Mouse (Mus musculus): Measurements from ENCODE around the gene Pqlc3. TPM values are rescaled to one million over a fixed set of nuclear protein-coding genes. Genes with fewer than 3 reads are reported as not detected.

Gene Pqlc3
- polyA plus RNA-seq (2015; fragmentation: Nextera tagmentation; extraction: Ambion mirVana), result 15.9 and 19.2 TPM in 2 replicates

DNA sequence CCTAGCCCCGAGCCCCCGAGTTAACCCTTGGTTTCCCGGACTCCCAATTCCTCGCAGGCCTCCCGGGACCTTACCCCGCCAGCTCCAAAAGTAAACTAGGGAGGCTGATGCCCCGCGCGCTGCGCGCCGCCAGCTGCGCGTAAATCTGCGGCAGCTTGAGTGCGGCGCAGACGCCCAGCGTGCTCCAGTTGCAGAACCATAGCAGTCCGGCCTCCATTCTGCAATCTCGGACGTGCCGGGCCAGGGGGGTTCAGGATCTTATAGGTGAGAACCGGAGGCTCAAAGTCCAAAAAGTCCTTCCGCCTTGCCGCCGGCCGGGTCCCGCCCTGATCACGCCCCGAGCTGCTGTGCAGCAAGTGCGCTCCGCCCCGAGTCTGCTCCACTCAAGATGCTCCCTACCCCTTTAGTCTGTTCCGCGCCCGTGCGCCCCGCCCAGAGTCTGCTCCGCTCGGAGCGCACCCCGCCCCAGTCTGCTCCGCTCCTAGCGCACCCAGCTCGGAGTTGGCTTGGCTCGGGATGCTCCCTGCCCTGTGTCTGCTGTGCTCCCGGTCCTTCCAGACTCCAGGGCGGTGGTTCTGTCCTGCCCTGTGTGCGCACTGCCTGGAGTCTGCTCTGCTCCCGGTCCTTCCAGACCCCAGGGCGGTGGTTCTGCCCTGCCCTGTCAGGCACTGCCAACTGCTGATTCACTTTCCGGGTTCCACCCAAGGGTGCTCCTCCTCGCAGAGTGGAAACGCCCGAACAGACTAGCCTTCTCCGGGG, at the start of gene Pqlc3:
Gene Pqlc3 (minus strand): TSS at position 670 of the 759 bp plus-strand sequence.
- Histone ChIP-seq H3K36me3 (ENCODE audit: control insufficient read depth, insufficient read depth) (peaks cover 5% of the 10 kb centered on the region; the same call in 1 of the 2 replicates), H3K4me3 (ENCODE audit: low read depth, low read length) (peak within 1 kb of the TSS; percentile 44), H3K9ac (ENCODE audit: low read depth, low read length) (no peak within 1 kb of the TSS), H3K9me3 (ENCODE audit: control insufficient read depth) (no peaks in the 10 kb centered on the region), H3K4me1 (replicated peaks; ENCODE audit: control insufficient read depth, insufficient read depth, low read length) (0 out of 2 replicates have a peak, but pooled peaks cover 3% of the 10 kb centered on the region), H3K27ac (ENCODE audit: low read depth, low read length) (peak within 1 kb of the TSS; percentile 64), H3K27me3 (replicated peaks; ENCODE audit: control insufficient read depth, insufficient read depth, low read length) (no peaks in the 10 kb centered on the region), H3K4me2 (replicated peaks; ENCODE audit: low read depth) (peak within 1 kb of the TSS; percentile 81)
- under 1% methylated on average over 57 of the region's 57 CpGs for WGBS
- ATAC-seq, result peak; percentile 98
- TF ChIP-seq CTCF (IDR thresholded peaks at IDR 0.05; ENCODE audit: low read depth), result no peak

DNA sequence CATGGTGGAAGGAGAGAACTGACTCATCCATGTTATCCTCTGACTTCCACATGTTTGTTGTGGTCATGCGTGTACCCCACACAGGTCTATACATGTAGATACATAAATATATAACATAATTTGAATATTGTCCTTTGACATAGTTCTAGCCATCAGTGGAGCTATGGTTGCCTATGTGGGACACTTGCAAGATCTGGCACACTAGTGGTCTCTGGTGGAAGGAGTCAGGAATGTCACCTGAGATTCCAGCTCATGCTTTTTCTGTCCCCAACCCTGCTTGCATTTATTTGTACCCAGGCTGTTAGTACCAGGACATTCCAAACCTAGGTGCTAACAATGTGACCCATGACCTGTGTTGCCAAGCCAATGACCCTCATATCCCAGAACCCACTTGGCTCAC, 49.6 kb upstream of the Pqlc3 start:
- 90% methylated on average over 1 of the region's 1 CpGs for WGBS
- H3K36me3 ChIP-seq (ENCODE audit: control insufficient read depth, insufficient read depth), result no peaks in the 10 kb centered on the region
- peak; percentile 31; the same call in 1 of the 2 replicates for TF ChIP-seq CTCF (IDR thresholded peaks at IDR 0.05; ENCODE audit: low read depth)
- no peaks in the 10 kb centered on the region for H3K9me3 ChIP-seq (ENCODE audit: control insufficient read depth)
- H3K4me1 ChIP-seq (replicated peaks; ENCODE audit: control insufficient read depth, insufficient read depth, low read length), result no peaks in the 10 kb centered on the region
- no peak overlapping the region for H3K4me3 ChIP-seq (ENCODE audit: low read depth, low read length)
- H3K4me2 ChIP-seq (replicated peaks; ENCODE audit: low read depth), result no peak overlapping the region
- no peak for ATAC-seq
- no peaks in the 10 kb centered on the region for H3K27me3 ChIP-seq (replicated peaks; ENCODE audit: control insufficient read depth, insufficient read depth, low read length)
- H3K9ac ChIP-seq (ENCODE audit: low read depth, low read length), result no peak overlapping the region
- H3K27ac ChIP-seq (ENCODE audit: low read depth, low read length), result no peak overlapping the region

DNA sequence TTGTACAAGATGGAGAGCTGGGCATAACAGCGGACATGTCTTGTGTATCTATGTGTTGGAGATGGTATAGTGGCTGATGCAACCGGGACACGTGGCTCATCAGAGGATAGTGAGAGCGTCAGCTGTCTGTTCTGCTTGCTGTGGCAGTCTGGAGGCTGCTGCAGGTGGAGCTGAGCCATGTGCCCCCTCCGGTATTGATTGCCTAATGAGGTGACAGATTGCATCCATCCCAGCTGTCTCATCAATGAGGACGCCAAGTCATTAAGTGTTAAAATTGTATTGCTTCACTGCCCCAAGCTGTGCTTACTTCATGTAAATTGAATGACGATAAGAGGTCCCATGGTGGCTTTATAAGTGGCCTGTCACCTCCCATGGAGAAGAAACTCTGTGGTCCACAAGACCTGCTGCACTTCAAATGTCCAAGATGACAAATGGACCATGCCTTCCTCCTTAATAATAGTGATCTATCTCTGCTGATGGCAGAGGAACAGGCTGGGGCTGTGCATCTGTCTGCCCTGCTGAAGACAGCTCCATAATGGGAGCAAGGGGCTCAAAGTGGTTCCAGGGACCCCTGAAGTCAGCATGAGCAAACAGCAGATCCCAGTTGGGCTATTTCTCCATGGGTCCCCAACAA, 48.9 kb upstream of the Pqlc3 start:
- Histone ChIP-seq H3K27ac (ENCODE audit: low read depth, low read length) (no peak overlapping the region), H3K9me3 (ENCODE audit: control insufficient read depth) (no peaks in the 10 kb centered on the region), H3K27me3 (replicated peaks; ENCODE audit: control insufficient read depth, insufficient read depth, low read length) (no peaks in the 10 kb centered on the region), H3K9ac (ENCODE audit: low read depth, low read length) (no peak overlapping the region), H3K4me3 (ENCODE audit: low read depth, low read length) (no peak overlapping the region), H3K4me1 (replicated peaks; ENCODE audit: control insufficient read depth, insufficient read depth, low read length) (no peaks in the 10 kb centered on the region), H3K36me3 (ENCODE audit: control insufficient read depth, insufficient read depth) (no peaks in the 10 kb centered on the region), H3K4me2 (replicated peaks; ENCODE audit: low read depth) (no peak overlapping the region)
- 79% methylated on average over 7 of the region's 7 CpGs for WGBS
- TF ChIP-seq CTCF (IDR thresholded peaks at IDR 0.05; ENCODE audit: low read depth), result no peak
- ATAC-seq, result no peak

DNA sequence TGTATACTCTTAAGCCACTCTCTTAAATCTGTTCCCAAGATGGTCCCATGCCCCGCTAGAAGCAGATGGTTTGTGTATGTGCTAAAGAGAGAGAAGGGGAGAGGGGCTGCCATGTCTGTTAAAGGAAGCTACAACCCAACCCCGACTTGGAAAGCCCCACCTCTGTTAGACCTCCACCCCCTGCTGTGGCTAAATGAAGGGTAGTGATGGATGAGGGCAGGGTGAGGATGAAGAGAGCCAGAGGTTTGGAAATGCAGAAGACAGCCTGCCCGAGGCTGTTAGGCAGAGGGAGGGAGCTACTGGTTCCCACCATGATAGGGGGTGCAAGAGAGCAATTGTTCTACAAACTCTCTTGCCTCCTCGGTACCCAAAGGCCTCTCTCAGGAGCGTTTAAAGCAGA, 43.1 kb upstream of the Pqlc3 start:
- WGBS, result 55% methylated on average over 5 of the region's 5 CpGs
- no peak for TF ChIP-seq CTCF (IDR thresholded peaks at IDR 0.05; ENCODE audit: low read depth)
- H3K36me3 ChIP-seq (ENCODE audit: control insufficient read depth, insufficient read depth), result no peaks in the 10 kb centered on the region
- no peak overlapping the region for H3K4me2 ChIP-seq (replicated peaks; ENCODE audit: low read depth)
- H3K9ac ChIP-seq (ENCODE audit: low read depth, low read length), result no peak overlapping the region
- no peaks in the 10 kb centered on the region for H3K4me1 ChIP-seq (replicated peaks; ENCODE audit: control insufficient read depth, insufficient read depth, low read length)
- H3K27me3 ChIP-seq (replicated peaks; ENCODE audit: control insufficient read depth, insufficient read depth, low read length), result no peaks in the 10 kb centered on the region
- no peak overlapping the region for H3K27ac ChIP-seq (ENCODE audit: low read depth, low read length)
- ATAC-seq, result no peak
- H3K4me3 ChIP-seq (ENCODE audit: low read depth, low read length), result no peak overlapping the region
- H3K9me3 ChIP-seq (ENCODE audit: control insufficient read depth), result no peaks in the 10 kb centered on the region

DNA sequence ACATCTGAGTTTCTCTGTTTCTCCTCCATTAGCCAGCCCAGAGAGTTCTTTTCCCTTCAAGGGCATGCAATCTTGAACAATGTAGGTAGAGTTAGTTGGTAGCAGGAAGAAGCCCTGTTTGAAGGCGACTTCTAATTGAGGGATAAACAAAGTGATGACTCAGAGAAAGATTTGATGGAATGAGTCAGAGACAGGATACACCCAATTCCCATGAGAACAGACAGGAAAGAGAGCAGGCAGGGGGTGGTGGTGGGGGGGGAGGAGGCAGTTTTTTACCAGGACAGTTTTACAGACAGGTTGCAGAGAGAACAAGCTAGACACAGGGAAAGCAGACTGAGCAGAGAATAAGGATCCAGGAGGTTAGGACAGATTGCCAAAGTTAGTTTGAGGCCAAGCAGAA, 40.4 kb upstream of the Pqlc3 start:
- H3K27me3 ChIP-seq (replicated peaks; ENCODE audit: control insufficient read depth, insufficient read depth, low read length), result no peaks in the 10 kb centered on the region
- no peak overlapping the region for H3K4me3 ChIP-seq (ENCODE audit: low read depth, low read length)
- WGBS, result 28% methylated on average over 1 of the region's 1 CpGs
- no peaks in the 10 kb centered on the region for H3K4me1 ChIP-seq (replicated peaks; ENCODE audit: control insufficient read depth, insufficient read depth, low read length)
- no peak for TF ChIP-seq CTCF (IDR thresholded peaks at IDR 0.05; ENCODE audit: low read depth)
- H3K36me3 ChIP-seq (ENCODE audit: control insufficient read depth, insufficient read depth), result no peaks in the 10 kb centered on the region
- no peak overlapping the region for H3K4me2 ChIP-seq (replicated peaks; ENCODE audit: low read depth)
- no peak overlapping the region for H3K27ac ChIP-seq (ENCODE audit: low read depth, low read length)
- no peak for ATAC-seq
- no peak overlapping the region for H3K9ac ChIP-seq (ENCODE audit: low read depth, low read length)
- no peaks in the 10 kb centered on the region for H3K9me3 ChIP-seq (ENCODE audit: control insufficient read depth)

DNA sequence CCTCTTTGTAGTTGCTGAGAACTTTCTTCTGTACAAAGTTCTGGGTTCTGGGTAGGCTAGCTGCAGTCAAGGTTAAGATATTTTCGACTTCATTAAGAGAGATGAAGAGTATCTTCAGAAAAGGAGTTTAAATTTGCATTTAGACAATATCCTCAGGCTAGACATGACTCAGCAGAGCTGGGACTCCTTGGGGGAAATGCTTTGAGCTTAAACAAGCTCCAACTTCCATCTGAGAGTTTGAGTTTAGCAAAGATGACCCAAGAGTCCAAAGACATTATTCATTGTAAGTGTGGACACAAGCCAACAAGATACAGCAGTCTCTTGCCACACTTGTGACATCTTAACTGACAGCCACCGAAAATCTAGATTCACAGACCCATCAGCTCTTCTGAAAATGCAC, 39.2 kb upstream of the Pqlc3 start:
- WGBS, result 80% methylated on average over 2 of the region's 2 CpGs
- no peak overlapping the region for H3K4me3 ChIP-seq (ENCODE audit: low read depth, low read length)

More for the DNA sequence above, 39.2 kb upstream of the Pqlc3 start:
- Histone ChIP-seq H3K36me3 (ENCODE audit: control insufficient read depth, insufficient read depth) (no peaks in the 10 kb centered on the region), H3K9me3 (ENCODE audit: control insufficient read depth) (no peaks in the 10 kb centered on the region), H3K4me2 (replicated peaks; ENCODE audit: low read depth) (no peak overlapping the region), H3K27ac (ENCODE audit: low read depth, low read length) (no peak overlapping the region), H3K9ac (ENCODE audit: low read depth, low read length) (no peak overlapping the region), H3K27me3 (replicated peaks; ENCODE audit: control insufficient read depth, insufficient read depth, low read length) (no peaks in the 10 kb centered on the region), H3K4me1 (replicated peaks; ENCODE audit: control insufficient read depth, insufficient read depth, low read length) (no peaks in the 10 kb centered on the region)
- ATAC-seq, result no peak
- TF ChIP-seq CTCF (IDR thresholded peaks at IDR 0.05; ENCODE audit: low read depth), result no peak

All from intestine, postnatal 0 days (tissue).